Mouse (Mus musculus) heart, postnatal 36 days (tissue): ENCODE measurements at regions not wholly inside any gene's neighbourhood (a gene's known extent, or its start where the extent isn't known, plus 50 kb on each side); places are given as distances from the start of the nearest gene placed in this dataset.

ENCODE experiments used
- DNase-seq, 2 experiments: peaks; one replicate each; pipeline ENCODE4 v3.0.0; 2021 to 2022
- intact Hi-C: fragments of 180-260 bp; cut with DNase I; formaldehyde crosslinking; loops from one replicate; pipeline ENCODE4 v1.15.1; 2025

DNA sequence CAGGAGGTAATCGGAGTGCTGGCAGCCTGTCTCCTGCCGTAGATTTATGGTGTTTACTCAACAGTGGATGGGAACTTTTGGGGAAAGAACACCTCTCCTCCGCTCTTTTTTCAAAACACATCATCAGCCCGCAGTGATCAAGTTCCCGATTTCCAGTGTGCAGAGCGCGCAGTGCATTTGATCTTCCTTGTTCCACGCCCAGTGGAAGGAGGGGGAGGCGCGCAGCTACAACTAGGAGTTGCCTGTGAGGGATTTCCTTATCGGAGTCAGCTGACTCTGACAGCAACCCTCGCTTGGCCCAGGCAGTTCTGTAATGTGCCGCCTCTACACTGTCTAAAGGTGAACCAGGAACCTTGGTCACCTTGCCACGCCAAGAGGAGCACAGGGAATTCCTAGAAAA lies 226.8 kb upstream of the Spdye4c start:
- intact Hi-C loops = no loop called here
- peak; percentile 49 to 64 for DNase-seq

DNA sequence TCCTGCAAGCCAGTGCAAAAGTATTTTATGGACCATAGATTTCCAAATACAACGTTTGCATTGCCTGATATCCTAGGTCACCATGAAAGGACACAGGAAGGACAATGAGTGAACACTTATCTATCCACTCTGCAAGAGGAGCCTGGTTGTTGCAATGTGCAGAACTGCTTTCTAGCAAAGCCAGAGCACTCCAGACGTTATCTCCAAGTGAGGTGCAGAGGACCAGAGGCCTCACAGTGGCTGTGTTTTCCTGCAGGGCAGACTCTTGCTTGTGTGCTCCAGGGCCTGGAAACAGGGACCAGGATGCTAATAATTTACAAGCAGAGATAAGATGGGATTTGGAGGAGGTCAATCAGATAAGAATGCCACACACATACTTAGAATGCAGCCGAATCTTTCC lies 226.0 kb upstream of the Spdye4c start:
- intact Hi-C loops = no loop called here
- no peak for DNase-seq

GRCm38 (mm10) chr2:128365775-128366174 lies 225.2 kb upstream of the Spdye4c start:
- DNase-seq = no peak
- intact Hi-C loops = no loop called here

DNA sequence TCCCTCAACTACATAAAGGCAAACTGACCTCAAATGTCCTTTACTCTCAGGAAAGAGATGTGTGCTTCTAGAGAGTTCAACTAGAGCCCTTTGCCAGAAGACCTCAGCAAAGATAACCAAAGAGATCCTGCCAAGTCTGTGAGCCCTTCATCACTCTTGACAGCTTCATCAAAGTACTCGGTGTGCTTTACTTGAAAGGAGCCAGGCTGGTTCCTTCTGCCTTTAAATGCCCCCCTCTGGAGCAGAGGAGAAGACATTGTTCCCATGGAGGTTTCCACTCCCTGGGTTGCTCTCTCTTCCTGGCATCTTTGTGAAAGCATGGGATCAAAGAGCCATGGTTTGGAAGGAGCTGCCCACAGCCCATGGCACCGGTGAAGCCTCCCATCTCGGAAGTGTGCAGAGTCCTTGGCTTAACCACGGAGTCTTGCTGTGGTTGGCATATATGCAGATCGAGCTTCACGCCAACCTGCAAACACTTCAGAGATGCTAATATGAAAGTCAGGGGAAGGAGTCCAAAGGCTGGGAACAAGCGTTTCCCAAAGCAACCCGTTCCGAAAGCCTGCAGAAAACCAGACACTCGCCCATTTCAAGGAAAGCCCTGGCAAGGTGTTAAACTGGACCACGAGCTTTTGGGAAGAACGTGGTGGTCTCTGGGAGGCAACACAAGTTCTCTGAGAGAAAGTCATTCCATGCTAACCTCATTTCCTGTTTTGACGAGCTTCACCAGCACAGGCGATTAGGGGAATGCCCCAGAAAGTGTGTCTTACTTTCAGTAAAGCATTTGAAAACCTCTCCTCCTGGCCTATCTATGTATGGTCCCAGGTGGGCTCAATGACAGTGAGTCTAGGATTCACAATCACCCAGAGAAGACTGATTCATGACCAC lies 223.5 kb upstream of the Spdye4c start:
- intact Hi-C loops = no loop called here
- DNase-seq = no peak

GRCm38 (mm10) chr2:128368534-128369273 lies 222.3 kb upstream of the Spdye4c start:
- intact Hi-C loops = no loop called here
- DNase-seq = no peak

- DNase-seq = no peak
- intact Hi-C loops = no loop called here
Observed at GRCm38 (mm10) chr2:128370821-128371220, 220.2 kb upstream of the Spdye4c start.

- DNase-seq = no peak
- intact Hi-C loops = no loop called here
Observed at GRCm38 (mm10) chr2:128372204-128372603, 218.8 kb upstream of the Spdye4c start.

DNA sequence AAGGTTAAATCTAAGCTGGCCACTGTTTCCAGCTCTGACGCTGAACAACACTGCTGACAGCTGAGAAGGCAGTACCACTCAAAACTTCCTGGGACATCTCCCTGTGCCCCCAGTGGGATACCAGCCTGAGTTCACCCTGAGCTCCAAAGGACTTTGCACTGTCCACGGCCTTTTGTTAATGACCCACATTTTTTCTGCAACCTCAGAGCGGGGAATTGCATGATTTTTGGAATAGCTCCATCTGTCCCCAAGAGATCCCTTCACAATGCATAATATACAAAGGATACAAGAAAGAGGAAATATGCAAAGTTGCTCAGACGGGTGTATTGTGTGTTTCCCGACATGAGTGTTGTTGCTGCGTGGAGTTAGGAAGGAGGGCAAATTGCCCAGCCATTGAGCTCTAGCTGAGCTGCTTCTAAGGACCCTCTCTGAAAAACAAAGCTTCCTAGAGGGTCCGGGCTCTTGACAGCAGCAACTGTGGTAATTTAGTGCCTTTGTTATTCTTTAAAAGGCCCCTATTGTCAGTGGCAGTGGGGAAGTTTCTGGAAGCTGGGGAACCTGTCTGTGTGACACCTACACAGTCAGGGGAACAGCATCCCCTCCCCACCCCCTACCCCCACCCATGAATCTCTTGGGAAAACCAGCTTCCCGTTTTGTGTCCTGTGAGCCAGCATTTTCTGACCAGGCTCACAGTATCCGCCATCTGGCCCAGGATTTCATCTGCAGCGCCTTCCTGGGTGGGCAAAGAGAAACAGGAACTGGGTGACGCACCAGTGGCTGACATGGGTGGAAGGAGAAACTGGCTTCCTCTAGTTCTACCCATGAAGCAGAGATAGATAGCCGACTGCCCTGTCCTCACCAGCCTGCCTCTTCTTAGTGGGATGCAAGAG lies 217.4 kb upstream of the Spdye4c start:
- intact Hi-C loops = no loop called here
- peak; percentile 34 to 41 for DNase-seq

DNA sequence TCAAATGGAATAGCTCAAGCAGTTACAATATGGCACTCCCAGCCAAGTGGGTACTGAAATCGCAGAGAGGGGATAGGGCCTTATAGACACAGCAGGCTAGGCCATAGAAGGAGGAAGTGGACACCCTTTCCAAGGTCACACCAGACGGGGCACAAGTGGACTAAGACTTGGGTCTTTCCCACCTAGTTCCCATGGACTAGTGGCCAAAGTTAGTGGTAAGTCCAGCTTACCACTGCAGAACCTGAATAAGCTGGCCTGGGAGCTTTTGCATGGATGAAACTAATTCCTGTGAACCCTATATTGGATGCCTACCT lies 216.8 kb upstream of the Spdye4c start:
- DNase-seq = no peak
- intact Hi-C loops = no loop called here

DNA sequence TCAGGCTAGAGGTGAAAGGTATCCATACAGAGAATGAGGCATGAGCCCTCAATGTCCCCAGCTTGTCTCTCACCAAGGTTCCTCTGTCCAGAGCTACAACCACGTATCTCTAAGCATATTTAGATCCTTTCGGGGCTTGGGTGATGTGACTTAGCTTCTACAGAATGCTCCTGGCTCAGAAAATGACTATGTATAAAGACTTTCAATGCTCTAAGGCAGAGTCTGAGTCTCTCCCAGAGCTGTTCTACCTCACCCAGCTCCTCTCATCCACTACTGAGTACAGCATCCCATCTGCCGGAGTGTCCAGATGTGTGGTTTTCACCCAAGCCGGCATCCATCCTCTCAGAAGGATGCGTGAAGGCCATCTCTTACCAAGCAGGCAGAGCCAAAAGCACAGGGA lies 216.1 kb upstream of the Spdye4c start:
- no peak for DNase-seq
- intact Hi-C loops = no loop called here

DNA sequence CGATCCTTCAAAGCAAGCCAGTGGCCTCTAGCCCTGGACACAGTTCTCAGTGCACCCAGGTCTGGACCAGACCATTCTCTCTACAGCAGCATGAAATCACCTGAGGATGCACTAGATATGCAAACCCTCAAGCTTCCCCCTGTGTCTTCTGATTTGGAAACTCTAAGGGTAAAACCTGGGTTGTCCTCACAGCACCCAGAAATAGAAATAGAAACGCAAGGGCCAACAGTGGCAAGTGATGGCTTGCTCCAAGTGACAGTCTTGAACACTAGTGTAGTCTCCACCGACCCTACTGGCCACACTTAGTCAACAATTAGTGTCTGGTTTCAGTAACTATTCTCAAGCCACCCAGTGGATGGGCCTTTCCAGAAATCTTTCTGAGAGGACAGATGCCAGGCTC lies 215.2 kb upstream of the Spdye4c start:
- intact Hi-C loops = no loop called here
- no peak for DNase-seq

DNA sequence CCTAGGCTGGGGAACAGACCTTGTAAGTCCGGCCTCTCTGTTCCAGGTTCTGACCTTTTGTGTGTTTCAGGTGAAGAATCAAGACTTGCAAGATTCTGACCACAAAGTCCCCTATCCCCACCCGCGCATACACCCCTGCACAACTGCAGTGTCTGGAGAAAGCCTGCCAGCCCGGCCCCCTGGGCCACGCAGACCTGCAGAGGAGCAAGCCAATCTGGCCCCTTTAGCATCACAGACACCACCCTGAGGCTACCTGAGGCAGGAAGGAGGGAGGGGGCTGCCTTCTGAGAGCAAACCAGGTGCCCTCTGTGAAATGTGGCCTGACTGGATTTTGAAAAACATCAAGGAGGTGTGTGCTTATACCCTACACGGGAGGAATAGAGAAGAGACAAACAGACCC lies 213.8 kb upstream of the Spdye4c start:
- intact Hi-C loops = no loop called here
- DNase-seq = no peak

DNA sequence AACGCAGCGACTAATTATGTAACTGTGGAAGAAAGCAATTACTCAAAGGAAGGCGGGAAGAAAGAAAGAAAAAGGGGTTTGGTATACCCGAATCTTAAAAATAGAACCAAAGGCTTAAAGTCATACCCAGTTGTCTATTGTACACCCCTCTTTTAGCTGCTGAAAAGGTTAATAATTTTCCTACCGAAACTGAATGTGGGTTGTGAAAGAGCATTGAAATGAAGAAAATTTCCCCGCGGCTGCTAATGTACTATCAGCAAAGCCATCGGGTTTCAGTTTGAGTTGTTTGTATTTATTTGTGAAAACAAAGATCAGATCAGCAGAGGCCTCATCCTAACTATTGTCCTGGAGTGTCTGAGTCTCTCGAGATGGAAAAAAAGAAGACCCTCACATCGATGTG lies 213.3 kb upstream of the Spdye4c start:
- intact Hi-C loops = no loop called here
- DNase-seq = no peak

GRCm38 (mm10) chr2:128378456-128378855 lies 212.6 kb upstream of the Spdye4c start:
- no peak for DNase-seq
- intact Hi-C loops = no loop called here

GRCm38 (mm10) chr2:128379151-128379550 lies 211.9 kb upstream of the Spdye4c start:
- intact Hi-C loops = no loop called here
- no peak for DNase-seq

DNA sequence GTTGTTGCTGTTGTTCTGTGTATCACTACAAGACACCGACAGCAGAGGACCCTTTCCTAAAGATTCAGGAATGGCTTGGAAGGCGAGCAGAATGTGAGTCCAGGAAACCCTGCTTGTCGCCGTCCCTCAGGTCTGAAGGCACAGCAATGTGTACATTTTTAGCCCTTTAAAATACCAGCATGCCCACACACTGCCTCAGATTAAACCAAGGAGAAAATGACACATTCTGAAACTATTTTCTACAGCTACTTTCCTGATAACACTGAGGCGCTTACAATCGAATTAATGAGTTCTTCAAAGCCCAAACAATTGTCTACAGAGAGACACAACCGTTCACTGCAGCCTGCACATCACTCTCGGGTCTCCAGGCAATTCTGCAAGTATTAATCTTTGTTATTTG lies 211.5 kb upstream of the Spdye4c start:
- intact Hi-C loops = no loop called here
- no peak for DNase-seq

DNA sequence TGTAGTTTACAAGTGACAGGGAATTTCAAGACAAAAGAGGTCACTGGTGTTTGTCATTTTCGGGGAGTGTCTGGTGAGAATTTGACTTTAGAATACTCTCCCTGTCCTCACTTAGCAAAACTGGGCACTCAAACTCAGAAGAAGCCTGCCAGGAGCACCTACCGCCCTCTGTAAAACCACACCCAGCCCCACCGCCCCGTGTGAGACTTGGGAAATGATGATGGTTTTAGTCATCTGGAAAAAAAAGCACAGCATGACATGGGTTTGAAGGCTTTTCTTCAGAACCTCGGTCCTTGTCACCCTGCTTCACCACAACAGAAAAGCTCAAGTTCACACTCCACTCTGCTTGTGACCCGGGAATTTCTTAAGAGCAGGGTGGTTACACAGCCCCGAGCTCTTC lies 210.4 kb upstream of the Spdye4c start:
- intact Hi-C loops = no loop called here
- no peak for DNase-seq

GRCm38 (mm10) chr2:128381684-128382205 lies 209.3 kb upstream of the Spdye4c start:
- intact Hi-C loops = no loop called here
- no peak for DNase-seq

DNA sequence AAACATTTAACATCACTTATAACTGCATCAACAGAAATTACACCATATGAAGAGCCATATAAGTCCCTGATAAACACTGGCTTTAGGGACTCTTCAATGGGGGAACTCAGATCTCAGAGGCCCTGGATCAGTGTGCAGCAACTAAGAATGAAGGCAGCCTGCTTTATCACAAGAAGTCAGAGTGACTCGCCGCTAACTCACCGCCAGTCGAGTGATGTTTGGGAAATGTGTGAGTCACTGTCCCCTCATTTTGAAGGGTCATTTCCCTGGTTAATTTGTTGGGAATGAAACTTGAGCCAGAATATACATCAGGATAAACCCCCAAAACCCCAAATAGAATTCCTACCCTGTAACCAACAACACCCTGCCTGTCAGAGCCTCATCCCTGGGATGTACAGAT lies 208.5 kb upstream of the Spdye4c start:
- intact Hi-C loops = no loop called here
- DNase-seq = no peak

GRCm38 (mm10) chr2:128384612-128385011 lies 206.4 kb upstream of the Spdye4c start:
- intact Hi-C loops = no loop called here
- no peak for DNase-seq
